Mouse (Mus musculus) MEL (cell line): ENCODE measurements at regions not wholly inside any gene's neighbourhood (a gene's known extent, or its start where the extent isn't known, plus 50 kb on each side); places are given as distances from the start of the nearest gene placed in this dataset.

Source experiments
- DNase-seq: peaks from one replicate; pipeline ENCODE4 v3.0.0; 2011; ENCODE audit warnings: low read depth, low spot score
- H3K27ac ChIP-seq: 2 replicates; pipeline ENCODE4 v1.5.1; 2012; ENCODE audit warnings: low read depth, mild to moderate bottlenecking, control low read depth, low read length, moderate library complexity; ENCODE audit not compliant: control insufficient read depth
- H3K27me3 ChIP-seq, 2 experiments: fragments of 150-350 bp in 1 of 2; sonication (generic) in 1 of 2; 2 replicates each; pipeline ENCODE4 v1.6.1; 2012; ENCODE audit warnings: low read length in 2 of 2, mild to moderate bottlenecking in 2 of 2, improper control_type of control experiment in 1 of 2, moderate library complexity in 1 of 2; ENCODE audit not compliant: insufficient read depth in 2 of 2, control insufficient read depth in 1 of 2
- H3K36me3 ChIP-seq, 2 experiments: 2 replicates each; pipeline ENCODE4 v1.6.1; 2012 to 2014; ENCODE audit warnings: low read length in 2 of 2, improper control_type of control experiment in 1 of 2, inconsistent platforms in 1 of 2, mild to moderate bottlenecking in 1 of 2; ENCODE audit not compliant: insufficient read depth in 2 of 2, control insufficient read depth in 1 of 2
- H3K4me1 ChIP-seq, 2 experiments: fragments of 150-350 bp in 1 of 2; sonication (generic) in 1 of 2; 2 replicates each; pipeline ENCODE4 v1.6.1; 2012; ENCODE audit warnings: low read length in 2 of 2, improper control_type of control experiment in 1 of 2, mild to moderate bottlenecking in 1 of 2; ENCODE audit not compliant: insufficient read depth in 2 of 2, control insufficient read depth in 1 of 2
- H3K4me3 ChIP-seq, 2 experiments: fragments of 150-350 bp in 1 of 2; sonication (generic) in 1 of 2; 2 replicates each; pipeline ENCODE4 v1.5.1; 2012; ENCODE audit warnings: low read depth in 2 of 2, low read length in 2 of 2, mild to moderate bottlenecking in 2 of 2, moderate library complexity in 2 of 2, control low read depth in 1 of 2, improper control_type of control experiment in 1 of 2; ENCODE audit not compliant: control insufficient read depth in 1 of 2, insufficient read depth in 1 of 2
- H3K79me2 ChIP-seq: 2 replicates; pipeline ENCODE4 v1.6.1; 2012; ENCODE audit warnings: mild to moderate bottlenecking, low read length, moderate library complexity; ENCODE audit not compliant: control insufficient read depth, poor library complexity, insufficient read depth
- H3K9ac ChIP-seq: 2 replicates; pipeline ENCODE4 v1.6.1; 2012; ENCODE audit warnings: low read depth, mild to moderate bottlenecking, control low read depth, low read length, moderate library complexity; ENCODE audit not compliant: control insufficient read depth, poor library complexity, severe bottlenecking
- H3K9me3 ChIP-seq: fragments of 150-350 bp; sonication (generic); replicated peaks from 2 replicates; pipeline ENCODE4 v1.6.1; 2012; ENCODE audit warnings: mild to moderate bottlenecking, low read length, improper control_type of control experiment, moderate library complexity; ENCODE audit not compliant: insufficient read depth
- BHLHE40 ChIP-seq: IDR thresholded peaks from 2 replicates; pipeline ENCODE4 v1.6.1; 2012; ENCODE audit warnings: low read depth, mild to moderate bottlenecking, inconsistent platforms, low read length, improper control_type of control experiment, borderline replicate concordance
- CHD1 ChIP-seq: IDR thresholded peaks from 2 replicates; pipeline ENCODE4 v1.6.1; 2012; ENCODE audit warnings: low read depth, mild to moderate bottlenecking, inconsistent platforms, low read length, improper control_type of control experiment
- CHD2 ChIP-seq: IDR thresholded peaks from 2 replicates; pipeline ENCODE4 v1.6.1; 2011; ENCODE audit warnings: low read length, improper control_type of control experiment
- CTCF ChIP-seq, 3 experiments: IDR thresholded peaks in 2 of 3; conservative IDR thresholded peaks in 1 of 3; 2 replicates each; pipeline ENCODE4 v1.5.1; 2011 to 2012; ENCODE audit warnings: low read length in 3 of 3, low read depth in 2 of 3, mild to moderate bottlenecking in 2 of 3, improper control_type of control experiment in 1 of 3, inconsistent platforms in 1 of 3, mixed read lengths in 1 of 3, moderate library complexity in 1 of 3; ENCODE audit not compliant: control insufficient read depth in 1 of 3, insufficient read depth in 1 of 3, poor library complexity in 1 of 3, severe bottlenecking in 1 of 3
- E2F4 ChIP-seq: IDR thresholded peaks from 2 replicates; pipeline ENCODE4 v1.6.1; 2011; ENCODE audit warnings: low read depth, low read length, improper control_type of control experiment, borderline replicate concordance
- ETS1 ChIP-seq: IDR thresholded peaks from 2 replicates; pipeline ENCODE4 v1.6.1; 2012; ENCODE audit warnings: low read depth, mild to moderate bottlenecking, inconsistent platforms, low read length, improper control_type of control experiment, moderate library complexity
- GATA1 ChIP-seq: IDR thresholded peaks from 2 replicates; pipeline ENCODE4 v1.6.1; 2011; ENCODE audit warnings: low read depth, low read length, improper control_type of control experiment
- KAT2A ChIP-seq: conservative IDR thresholded peaks from 2 replicates; pipeline ENCODE4 v1.6.1; 2012; ENCODE audit warnings: low read depth, low read length, improper control_type of control experiment, inconsistent platforms
- MAX ChIP-seq: IDR thresholded peaks from 2 replicates; pipeline ENCODE4 v1.6.1; 2011; ENCODE audit warnings: low read length, improper control_type of control experiment
- MAZ ChIP-seq: IDR thresholded peaks from 2 replicates; pipeline ENCODE4 v1.6.1; 2012; ENCODE audit warnings: low read depth, mild to moderate bottlenecking, inconsistent platforms, low read length, improper control_type of control experiment
- MXI1 ChIP-seq: IDR thresholded peaks from 2 replicates; pipeline ENCODE4 v1.6.1; 2011; ENCODE audit warnings: mild to moderate bottlenecking, low read depth, low read length, improper control_type of control experiment
- NELFE ChIP-seq: IDR thresholded peaks from 2 replicates; pipeline ENCODE4 v1.6.1; 2011; ENCODE audit warnings: low read depth, low read length, improper control_type of control experiment
- POLR2A ChIP-seq, 2 experiments: IDR thresholded peaks; 2 replicates each; pipeline ENCODE4 v1.6.1; 2011 to 2012; ENCODE audit warnings: low read length in 2 of 2, mild to moderate bottlenecking in 2 of 2, control low read depth in 1 of 2, improper control_type of control experiment in 1 of 2, low read depth in 1 of 2, moderate library complexity in 1 of 2; ENCODE audit not compliant: control insufficient read depth in 1 of 2, insufficient read depth in 1 of 2, poor library complexity in 1 of 2
- POLR2AphosphoS2 ChIP-seq: IDR thresholded peaks from 2 replicates; pipeline ENCODE4 v1.6.1; 2011; ENCODE audit warnings: low read length, improper control_type of control experiment
- POLR2AphosphoS5 ChIP-seq: IDR thresholded peaks from 2 replicates; pipeline ENCODE4 v1.6.1; 2012; ENCODE audit warnings: low read depth, borderline replicate concordance, mild to moderate bottlenecking, inconsistent platforms, low read length, moderate library complexity, mixed read lengths
- RCOR1 ChIP-seq: IDR thresholded peaks from 2 replicates; pipeline ENCODE4 v1.6.1; 2012; ENCODE audit warnings: low read depth, mild to moderate bottlenecking, inconsistent platforms, low read length, improper control_type of control experiment
- TBP ChIP-seq: IDR thresholded peaks from 2 replicates; pipeline ENCODE4 v1.8.0; 2011; ENCODE audit warnings: low read depth, low read length, improper control_type of control experiment
- TCF12 ChIP-seq: IDR thresholded peaks from 2 replicates; pipeline ENCODE4 v1.6.1; 2014; ENCODE audit warnings: low read depth, mild to moderate bottlenecking, inconsistent platforms, low read length, improper control_type of control experiment, moderate library complexity
- USF1 ChIP-seq: IDR thresholded peaks from 2 replicates; pipeline ENCODE4 v1.6.1; 2014; ENCODE audit warnings: low read depth, mild to moderate bottlenecking, inconsistent platforms, low read length, improper control_type of control experiment, moderate library complexity
- ZC3H11A ChIP-seq: IDR thresholded peaks from 2 replicates; pipeline ENCODE4 v1.6.1; 2012; ENCODE audit warnings: low read depth, mild to moderate bottlenecking, inconsistent platforms, low read length, improper control_type of control experiment
- ZMIZ1 ChIP-seq: IDR thresholded peaks from 2 replicates; pipeline ENCODE4 v1.6.1; 2012; ENCODE audit warnings: low read depth, mild to moderate bottlenecking, inconsistent platforms, low read length, improper control_type of control experiment, moderate library complexity

DNA sequence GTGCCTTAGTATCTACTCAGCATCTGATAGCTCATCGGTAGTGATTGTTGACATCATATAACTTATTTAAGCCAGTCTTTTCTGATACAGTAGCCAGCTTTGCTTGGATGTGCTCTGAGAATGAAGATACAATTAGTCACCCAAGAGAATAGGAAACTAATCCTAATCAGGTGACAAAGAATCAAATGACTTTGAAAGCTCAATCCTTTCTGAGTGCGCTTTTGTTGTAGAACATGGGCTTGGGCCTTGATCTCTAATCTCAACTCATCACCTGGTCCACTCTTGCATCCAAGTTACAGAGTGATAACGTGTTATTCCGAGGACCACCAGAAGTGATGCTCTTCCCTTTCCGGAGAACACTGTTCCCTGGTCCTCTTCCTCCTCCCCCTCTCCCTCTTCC, 86.9 kb upstream of the Cpm start:
- no peak overlapping the region for H3K27ac ChIP-seq
- no peaks in the 10 kb centered on the region for H3K36me3 ChIP-seq
- H3K9me3 ChIP-seq, result no peaks in the 10 kb centered on the region
- H3K4me3 ChIP-seq, result no peak overlapping the region
- H3K79me2 ChIP-seq, result no peaks in the 10 kb centered on the region
- DNase-seq, result no peak
- TF ChIP-seq RCOR1, result no peak
- TF ChIP-seq MAZ, result no peak
- TF ChIP-seq NELFE, result no peak
- no peak for TF ChIP-seq ZMIZ1
- TF ChIP-seq POLR2A (IDR thresholded peaks at IDR 0.05; ENCODE audit: control insufficient read depth in 1 of 2, insufficient read depth in 1 of 2, low read depth in 1 of 2, low read length in 2 of 2, poor library complexity in 1 of 2), result no peak
- TF ChIP-seq BHLHE40, result no peak
- no peak for TF ChIP-seq MXI1
- TF ChIP-seq CHD2, result no peak
- TF ChIP-seq E2F4, result no peak
- TF ChIP-seq ZC3H11A, result no peak
- TF ChIP-seq TBP, result no peak
- no peak for TF ChIP-seq ETS1
- no peak for TF ChIP-seq CTCF (IDR thresholded peaks at IDR 0.05 in 2 of 3, conservative IDR thresholded peaks at IDR 0.05 in 1 of 3; ENCODE audit: control insufficient read depth in 1 of 3, insufficient read depth in 1 of 3, low read depth in 2 of 3, low read length in 3 of 3, poor library complexity in 1 of 3, severe bottlenecking in 1 of 3)
- no peak for TF ChIP-seq GATA1
- TF ChIP-seq CHD1, result no peak
- no peak overlapping the region for H3K9ac ChIP-seq
- no peaks in the 10 kb centered on the region for H3K4me1 ChIP-seq
- no peaks in the 10 kb centered on the region; a peak in 1 of 4 replicates for H3K27me3 ChIP-seq

GRCm38 (mm10) chr10:117541487-117541886, 87.8 kb upstream of the Cpm start:
- no peaks in the 10 kb centered on the region for H3K9me3 ChIP-seq

More at GRCm38 (mm10) chr10:117541487-117541886, 87.8 kb upstream of the Cpm start:
- Histone ChIP-seq H3K4me1 (no peaks in the 10 kb centered on the region), H3K27ac (no peak overlapping the region), H3K4me3 (no peak overlapping the region), H3K79me2 (no peaks in the 10 kb centered on the region), H3K9ac (no peak overlapping the region), H3K36me3 (no peaks in the 10 kb centered on the region), H3K27me3 (no peaks in the 10 kb centered on the region; a peak in 1 of 4 replicates)
- no peak for DNase-seq
- TF ChIP-seq TCF12 (no peak), E2F4 (no peak), MAX (no peak), POLR2AphosphoS5 (no peak), POLR2AphosphoS2 (no peak), KAT2A (no peak), USF1 (no peak)
